Mouse (Mus musculus): ENCODE data around the gene Fam184b.
A peak's percentile ranks its signal among the peaks of the same experiment; 100 is the strongest.

The Fam184b gene

GRCm38 (mm10) chr5:45599056-45599455 is 40.4 kb downstream of the Fam184b start:
- DNase-seq (ENCODE audit: extremely low read depth, low read depth, low spot score), result no peak

- DNase-seq (ENCODE audit: extremely low read depth, low read depth, low spot score), result no peak
Measured at GRCm38 (mm10) chr5:45595363-45596039, 43.9 kb downstream of the Fam184b start.

GRCm38 (mm10) chr5:45593276-45593675 is 46.1 kb downstream of the Fam184b start:
- DNase-seq (ENCODE audit: extremely low read depth, low read depth, low spot score), result no peak

GRCm38 (mm10) chr5:45590094-45590493 is 49.3 kb downstream of the Fam184b start:
- DNase-seq (ENCODE audit: extremely low read depth, low read depth, low spot score), result no peak

GRCm38 (mm10) chr5:45584601-45585000 is 54.8 kb downstream of the Fam184b start:
- DNase-seq (ENCODE audit: extremely low read depth, low read depth, low spot score), result no peak

GRCm38 (mm10) chr5:45580279-45580678 is 59.1 kb downstream of the Fam184b start:
- no peak for DNase-seq (ENCODE audit: extremely low read depth, low read depth, low spot score)

GRCm38 (mm10) chr5:45577376-45577775 is 62.0 kb downstream of the Fam184b start:
- no peak for DNase-seq (ENCODE audit: extremely low read depth, low read depth, low spot score)

GRCm38 (mm10) chr5:45576716-45577115 is 62.7 kb downstream of the Fam184b start:
- peak; percentile 62 for DNase-seq (ENCODE audit: extremely low read depth, low read depth, low spot score)

GRCm38 (mm10) chr5:45572816-45573215 is 66.6 kb downstream of the Fam184b start:
- DNase-seq (ENCODE audit: extremely low read depth, low read depth, low spot score), result no peak

- no peak for DNase-seq (ENCODE audit: extremely low read depth, low read depth, low spot score)
Measured at GRCm38 (mm10) chr5:45565829-45566228, 73.6 kb downstream of the Fam184b start.

GRCm38 (mm10) chr5:45564054-45564453 is 75.4 kb downstream of the Fam184b start:
- no peak for DNase-seq (ENCODE audit: extremely low read depth, low read depth, low spot score)

- no peak for DNase-seq (ENCODE audit: extremely low read depth, low read depth, low spot score)
Measured at GRCm38 (mm10) chr5:45549586-45549985, 89.8 kb downstream of the Fam184b start.

GRCm38 (mm10) chr5:45543374-45543773 is 96.0 kb downstream of the Fam184b start:
- DNase-seq (ENCODE audit: extremely low read depth, low read depth, low spot score), result no peak

- DNase-seq (ENCODE audit: extremely low read depth, low read depth, low spot score), result no peak
Measured at GRCm38 (mm10) chr5:45539502-45539901, 99.9 kb downstream of the Fam184b start.

GRCm38 (mm10) chr5:45535177-45535576 is 104.2 kb downstream of the Fam184b start:
- no peak for DNase-seq (ENCODE audit: extremely low read depth, low read depth, low spot score)

GRCm38 (mm10) chr5:45534319-45535098 is 104.9 kb downstream of the Fam184b start:
- DNase-seq (ENCODE audit: extremely low read depth, low read depth, low spot score), result no peak

GRCm38 (mm10) chr5:45529696-45530095 is 109.7 kb downstream of the Fam184b start:
- no peak for DNase-seq (ENCODE audit: extremely low read depth, low read depth, low spot score)

- no peak for DNase-seq (ENCODE audit: extremely low read depth, low read depth, low spot score)
Measured at GRCm38 (mm10) chr5:45526338-45526737, 113.1 kb downstream of the Fam184b start.

- DNase-seq (ENCODE audit: extremely low read depth, low read depth, low spot score), result no peak
Measured at GRCm38 (mm10) chr5:45525101-45525500, 114.3 kb downstream of the Fam184b start.

- DNase-seq (ENCODE audit: extremely low read depth, low read depth, low spot score), result no peak
Measured at GRCm38 (mm10) chr5:45521601-45522000, 117.8 kb downstream of the Fam184b start.

- no peak for DNase-seq (ENCODE audit: extremely low read depth, low read depth, low spot score)
Measured at GRCm38 (mm10) chr5:45520809-45521110, 118.7 kb downstream of the Fam184b start.

GRCm38 (mm10) chr5:45519960-45520808 is 119.2 kb downstream of the Fam184b start, which contains the start of gene Med28:
Med28 (plus strand) TSS chr5:45520229.
- no peak for DNase-seq (ENCODE audit: extremely low read depth, low read depth, low spot score)
